24 mouse cellular contexts compared by ENCODE assay signal in the genomic region with DNA sequence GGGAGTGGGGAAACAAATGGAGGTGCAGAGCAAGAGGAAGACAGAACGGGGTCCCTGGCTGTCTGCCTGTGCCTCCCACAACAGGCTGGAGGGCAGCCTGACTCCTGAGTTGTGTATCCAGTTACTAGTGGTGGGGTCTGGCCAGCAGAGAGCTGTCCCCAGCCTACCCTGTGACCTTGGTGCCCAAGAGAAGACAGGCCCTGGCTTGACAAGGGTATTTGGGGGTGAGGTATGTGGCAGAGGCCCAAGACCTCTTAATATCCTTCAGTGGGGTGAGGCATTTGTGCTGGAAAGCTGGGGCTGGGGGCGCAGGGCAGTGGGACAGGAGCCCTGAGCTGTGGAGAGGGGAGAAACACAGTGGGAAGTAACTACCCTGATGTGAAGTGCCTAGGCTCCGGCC. TPM values are rescaled to one million over a fixed set of nuclear protein-coding genes. Genes with fewer than 3 reads are reported as not detected.
DNase-seq lines count a peak whose midpoint lies in the region; ATAC-seq and TF ChIP-seq lines count a peak whose summit lies in the region.
"Had no signal": no experiment of that assay in that cellular context is flagged by ENCODE, and none has a peak within 500 bp of the region (broad histone marks: within the 10 kb centered on the region; RNA-seq: fewer than 3 reads in every experiment).

No protein-coding gene starts in this region.

- no peaks in the 10 kb centered on the region for H3K79me2 ChIP-seq in heart, adult 2 months (replicated peaks; ENCODE audit: control insufficient read depth, insufficient read depth, low read length)

- no peaks in the 10 kb centered on the region for H3K9me3 ChIP-seq in heart, embryonic 11.5 days (replicated peaks; ENCODE audit: control insufficient read depth, low read length)
- H3K9me3 ChIP-seq: embryonic facial prominence, embryonic 13.5 days; forebrain, embryonic 12.5 days; hindbrain, embryonic 13.5 days; limb, embryonic 12.5 days; liver, embryonic 12.5 days; midbrain, embryonic 10.5 days; neural tube, embryonic 15.5 days; stomach, embryonic 15.5 days had no signal

- 46% methylated on average over 3 of the region's 3 CpGs for WGBS in heart, adult 2 months
- 80% methylated on average over 3 of the region's 3 CpGs for WGBS in heart, embryonic 11.5 days (ENCODE audit: insufficient replicate concordance)

- H3K36me3 ChIP-seq in heart, adult 2 months (ENCODE audit: control insufficient read depth, insufficient read depth, low read length), result peaks cover 27% of the 10 kb centered on the region
- peaks cover 28% of the 10 kb centered on the region for H3K36me3 ChIP-seq in heart, embryonic 11.5 days (ENCODE audit: control insufficient read depth, insufficient read depth, low read length)

- no peak for TF ChIP-seq POLR2A in heart, adult 2 months (IDR thresholded peaks at IDR 0.05; ENCODE audit: insufficient read depth, low read depth, low read length)

- no peaks in the 10 kb centered on the region for H3K27me3 ChIP-seq in heart, adult 2 months (ENCODE audit: control insufficient read depth, insufficient read depth, low read length)
- no peaks in the 10 kb centered on the region for H3K27me3 ChIP-seq in heart, embryonic 11.5 days (ENCODE audit: control insufficient read depth, insufficient read depth, low read length)
- H3K27me3 ChIP-seq: embryonic facial prominence, embryonic 13.5 days; forebrain, embryonic 12.5 days; hindbrain, embryonic 13.5 days; limb, embryonic 12.5 days; liver, embryonic 12.5 days; neural tube, embryonic 15.5 days; stomach, embryonic 15.5 days had no signal

- TF ChIP-seq EP300 in heart, adult 2 months (IDR thresholded peaks at IDR 0.05; ENCODE audit: insufficient read depth, low read depth, low read length), result 0 out of 2 replicates have a peak, but pooled peaks have one; percentile 16

- intact Hi-C loops in heart, adult 2 months (cut with DNase I), result no loop called here
- intact Hi-C loops in heart, postnatal 36 days (cut with DNase I), result no loop called here
- intact Hi-C loops in heart, postnatal 10 days (cut with DNase I), result no loop called here

- ATAC-seq in heart, embryonic 11.5 days (replicated peaks; ENCODE audit: insufficient number of reproducible peaks, low FRiP score, low TSS enrichment), result no peak
- ATAC-seq: liver, embryonic 12.5 days; midbrain, embryonic 16.5 days had no signal

- no peak overlapping the region for H3K9ac ChIP-seq in heart, adult 2 months (ENCODE audit: low read depth, low read length)
- H3K9ac ChIP-seq in heart, embryonic 11.5 days (ENCODE audit: low read depth, low read length), result peak overlapping the region; percentile 54; the same call in 1 of the 2 replicates
- H3K9ac ChIP-seq: embryonic facial prominence, embryonic 13.5 days; forebrain, embryonic 12.5 days; limb, embryonic 12.5 days; liver, embryonic 12.5 days; neural tube, embryonic 15.5 days; stomach, embryonic 15.5 days had no signal

- peaks cover 26% of the 10 kb centered on the region for H3K4me1 ChIP-seq in heart, adult 2 months (ENCODE audit: control insufficient read depth, insufficient read depth, low read length)
- H3K4me1 ChIP-seq in heart, embryonic 11.5 days (ENCODE audit: control insufficient read depth, insufficient read depth, low read length), result peaks cover 14% of the 10 kb centered on the region

- TF ChIP-seq CTCF in heart, adult 2 months (IDR thresholded peaks at IDR 0.05), result no peak

- no peak for DNase-seq in heart, adult 2 months
- DNase-seq in heart, postnatal 36 days, result no peak
- peak; percentile 47 for DNase-seq in 3134 (ENCODE audit: extremely low read depth, insufficient read length, low spot score)
- peak; percentile 57 to 70 for DNase-seq in heart, postnatal 10 days
- DNase-seq in left cerebral cortex, adult 18-20 months (ENCODE audit: low spot score in 2 of 2), result no peak
- no peak for DNase-seq in kidney, postnatal 10 days
- DNase-seq: adrenal gland, postnatal 14 days; cerebellum, adult 2 months; cerebellum, postnatal 36 days; embryo, embryonic 11 days; kidney, postnatal 14 days; lung, postnatal 10 days had no signal

- H3K4me3 ChIP-seq in heart, adult 2 months, result no peak overlapping the region
- H3K4me3 ChIP-seq in heart, embryonic 11.5 days (ENCODE audit: low read depth, low read length), result no peak overlapping the region
- H3K4me3 ChIP-seq: embryonic facial prominence, embryonic 13.5 days; erythroblast, embryonic 14.5 days; forebrain, embryonic 12.5 days; hindbrain, embryonic 13.5 days; limb, embryonic 12.5 days; liver, embryonic 12.5 days; midbrain, embryonic 10.5 days; neural tube, embryonic 15.5 days; stomach, embryonic 15.5 days had no signal

- H3K27ac ChIP-seq in heart, adult 2 months, result peak overlapping the region; percentile 13; the same call in 1 of the 2 replicates
- no peak overlapping the region for H3K27ac ChIP-seq in heart, embryonic 11.5 days (ENCODE audit: low read depth, low read length)
- H3K27ac ChIP-seq: embryonic facial prominence, embryonic 13.5 days; forebrain, embryonic 12.5 days; hindbrain, embryonic 13.5 days; limb, embryonic 12.5 days; liver, embryonic 12.5 days; midbrain, embryonic 10.5 days; neural tube, embryonic 15.5 days; stomach, embryonic 15.5 days had no signal

- H3K4me2 ChIP-seq in heart, embryonic 11.5 days, result no peak overlapping the region
- H3K4me2 ChIP-seq: embryonic facial prominence, embryonic 13.5 days; forebrain, embryonic 12.5 days; hindbrain, embryonic 13.5 days; limb, embryonic 12.5 days; liver, embryonic 12.5 days; neural tube, embryonic 15.5 days; stomach, embryonic 15.5 days had no signal

RNA-seq across cellular contexts. Expression of a gene that starts 25.7 kb away (rescaled TPM):
- total RNA-seq in heart, adult 2 months (2021), result 1 to 10 TPM; 6.8 to 8.2 TPM
- polyA plus RNA-seq in heart, adult 2 months (2012; rRNA removed), result 7.6 and 10.4 TPM in 2 replicates
- 10 to 100 TPM in 1 of 2 experiments, 1 to 10 TPM in 1; 9.5 to 11.0 TPM for total RNA-seq in heart, postnatal 36 days (2021)
- polyA plus RNA-seq in heart, embryonic 11.5 days (2014; fragmentation: Nextera tagmentation; extraction: Ambion mirVana), result 6.3 and 7.8 TPM in 2 replicates
- total RNA-seq in heart, postnatal 10 days (2021), result 10 to 100 TPM; 10.5 to 11.3 TPM
- 10 to 100 TPM; 16.8 to 19.1 TPM for total RNA-seq in left cerebral cortex, adult 18-20 months (2021)

RNA-seq across cellular contexts. Expression of a gene that starts 26.2 kb away (rescaled TPM):
- 1 to 10 TPM in 1 of 2 experiments, not detected in 1; 1.9 TPM for total RNA-seq in heart, adult 2 months (2021)
- 0.61 TPM in 1 of 2 replicates, not detected in the other for polyA plus RNA-seq in heart, adult 2 months (2012; rRNA removed)
- total RNA-seq in heart, postnatal 36 days (2021), result under 1 TPM; 0.80 to 0.95 TPM
- polyA plus RNA-seq in heart, embryonic 11.5 days (2014; fragmentation: Nextera tagmentation; extraction: Ambion mirVana), result 1.4 and 2.8 TPM in 2 replicates
- 1 to 10 TPM; 3.6 to 4.1 TPM for total RNA-seq in heart, postnatal 10 days (2021)
- 1 to 10 TPM in 1 of 2 experiments, under 1 TPM in 1; 0.70 to 2.0 TPM for total RNA-seq in left cerebral cortex, adult 18-20 months (2021)
- polyA plus RNA-seq: erythroblast, embryonic 14.5 days; inflammation-experienced regulatory T-cells, adult 6 months had no signal

RNA-seq across cellular contexts. Expression of a gene that starts 38.3 kb away (rescaled TPM):
- 100 to 1,000 TPM; 206 to 249 TPM for total RNA-seq in heart, adult 2 months (2021)
- polyA plus RNA-seq in heart, adult 2 months (2012; rRNA removed), result 144 and 158 TPM in 2 replicates
- 100 to 1,000 TPM; 231 to 232 TPM for total RNA-seq in heart, postnatal 36 days (2021)
- polyA plus RNA-seq in heart, embryonic 11.5 days (2014; fragmentation: Nextera tagmentation; extraction: Ambion mirVana), result 321 and 330 TPM in 2 replicates
- 100 to 1,000 TPM; 222 to 230 TPM for total RNA-seq in heart, postnatal 10 days (2021)
- total RNA-seq in left cerebral cortex, adult 18-20 months (2021), result 100 to 1,000 TPM; 136 to 146 TPM

RNA-seq across cellular contexts. Expression of a gene that starts 45.9 kb away (rescaled TPM):
- 10 to 100 TPM; 10.8 to 12.0 TPM for total RNA-seq in heart, adult 2 months (2021)
- polyA plus RNA-seq in heart, adult 2 months (2012; rRNA removed), result 13.6 and 20.8 TPM in 2 replicates
- 10 to 100 TPM; 10.1 to 12.3 TPM for total RNA-seq in heart, postnatal 36 days (2021)
- polyA plus RNA-seq in heart, embryonic 11.5 days (2014; fragmentation: Nextera tagmentation; extraction: Ambion mirVana), result 45.3 and 50.7 TPM in 2 replicates
- total RNA-seq in heart, postnatal 10 days (2021), result 10 to 100 TPM; 15.5 to 16.0 TPM
- total RNA-seq in left cerebral cortex, adult 18-20 months (2021), result 10 to 100 TPM; 13.2 to 15.6 TPM

RNA-seq across cellular contexts. Expression of a gene that starts 59.0 kb away (rescaled TPM):
- total RNA-seq in heart, adult 2 months (2021), result 1 to 10 TPM; 5.0 to 8.1 TPM
- 19.9 and 20.8 TPM in 2 replicates for polyA plus RNA-seq in heart, adult 2 months (2012; rRNA removed)
- total RNA-seq in heart, postnatal 36 days (2021), result 10 to 100 TPM in 1 of 2 experiments, 1 to 10 TPM in 1; 7.5 to 11.0 TPM
- 16.1 and 18.5 TPM in 2 replicates for polyA plus RNA-seq in heart, embryonic 11.5 days (2014; fragmentation: Nextera tagmentation; extraction: Ambion mirVana)
- 10 to 100 TPM; 10.0 to 14.3 TPM for total RNA-seq in heart, postnatal 10 days (2021)
- total RNA-seq in left cerebral cortex, adult 18-20 months (2021), result 10 to 100 TPM; 21.0 to 23.5 TPM

Comparison
In these comparisons a context has a peak if more than half of its experiments do, and no peak if none do; other contexts are left out.
1. DNase-seq: peak in 3134 (single experiment) and heart, postnatal 10 days (2 of 2); none in heart, adult 2 months (0 of 2), heart, postnatal 36 days (0 of 2), left cerebral cortex, adult 18-20 months (0 of 2) and kidney, postnatal 10 days (single experiment).